Mouse (Mus musculus): ENCODE measurements around the gene Edc3. TPM values are rescaled to one million over a fixed set of nuclear protein-coding genes. Genes with fewer than 3 reads are reported as not detected.

The Edc3 gene
- total RNA-seq, 2 experiments from 2014 or later = 8.9 to 10.0 TPM

DNA sequence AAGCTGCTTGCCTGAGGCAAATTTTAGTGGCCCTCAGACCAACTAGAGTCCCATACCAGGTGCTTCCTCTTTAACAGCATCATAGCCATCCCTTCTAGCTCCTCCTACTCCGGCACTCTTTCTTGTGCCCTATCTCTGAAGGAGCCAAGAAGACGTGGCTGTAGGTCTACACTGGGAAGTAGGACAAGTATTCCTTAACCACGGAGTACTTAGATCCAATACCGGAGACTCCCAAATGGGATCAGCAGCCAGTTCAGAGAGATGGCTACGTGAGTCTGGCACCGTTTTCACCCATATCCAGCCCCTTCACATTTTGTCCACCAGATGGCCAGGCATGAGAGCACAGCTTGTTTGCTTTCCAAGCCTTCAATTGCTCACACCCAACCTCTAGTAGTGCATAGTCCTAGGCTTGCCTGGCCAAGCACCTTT lies 54.2 kb downstream of the Edc3 start:
- peak; percentile 72 for DNase-seq

DNA sequence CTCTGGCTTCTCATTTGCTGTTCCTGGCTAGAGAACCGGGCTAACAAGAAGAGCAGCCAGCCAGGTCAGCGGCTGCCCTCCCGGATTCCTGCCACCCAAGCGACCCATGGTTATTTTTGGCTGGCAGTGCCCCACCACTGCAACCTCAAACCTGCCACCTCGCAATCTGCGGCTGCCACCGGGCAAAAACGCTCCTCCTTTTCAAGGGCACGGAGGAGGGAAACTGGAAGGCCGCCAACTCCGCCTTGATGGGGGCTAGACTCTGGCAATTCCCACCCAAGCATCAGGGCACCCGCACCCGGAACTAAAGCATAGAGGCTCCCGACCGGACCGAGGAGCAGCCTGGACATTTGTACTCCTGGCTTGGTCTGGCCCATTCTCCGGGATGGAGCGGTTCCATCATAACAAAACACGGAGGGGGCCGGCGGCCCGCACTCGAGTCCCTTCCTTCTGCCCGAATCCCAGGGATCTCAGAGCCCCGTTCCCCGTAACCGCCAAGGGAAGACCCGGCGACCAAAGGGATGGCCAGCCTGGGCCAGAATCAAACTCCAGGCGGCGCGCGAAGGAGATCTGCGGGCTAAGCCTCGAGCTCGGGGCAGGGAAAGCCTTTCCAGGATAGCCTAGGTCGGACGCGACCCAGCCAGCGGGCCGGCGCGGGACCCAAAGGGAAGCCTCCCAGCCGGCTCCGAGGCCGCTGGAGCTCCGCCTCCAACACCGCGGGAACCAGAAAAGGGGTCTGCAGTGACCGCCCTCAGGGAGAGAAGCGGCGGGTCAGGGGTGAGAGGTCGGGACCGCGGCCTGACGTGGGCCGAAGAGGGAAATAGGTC lies 56.0 kb downstream of the Edc3 start:
- DNase-seq = peak; percentile 87

- DNase-seq = peak; percentile 96
These were observed 56.6 kb downstream of the Edc3 start for GRCm38 (mm10) chr9:57764974-57765363.

DNA sequence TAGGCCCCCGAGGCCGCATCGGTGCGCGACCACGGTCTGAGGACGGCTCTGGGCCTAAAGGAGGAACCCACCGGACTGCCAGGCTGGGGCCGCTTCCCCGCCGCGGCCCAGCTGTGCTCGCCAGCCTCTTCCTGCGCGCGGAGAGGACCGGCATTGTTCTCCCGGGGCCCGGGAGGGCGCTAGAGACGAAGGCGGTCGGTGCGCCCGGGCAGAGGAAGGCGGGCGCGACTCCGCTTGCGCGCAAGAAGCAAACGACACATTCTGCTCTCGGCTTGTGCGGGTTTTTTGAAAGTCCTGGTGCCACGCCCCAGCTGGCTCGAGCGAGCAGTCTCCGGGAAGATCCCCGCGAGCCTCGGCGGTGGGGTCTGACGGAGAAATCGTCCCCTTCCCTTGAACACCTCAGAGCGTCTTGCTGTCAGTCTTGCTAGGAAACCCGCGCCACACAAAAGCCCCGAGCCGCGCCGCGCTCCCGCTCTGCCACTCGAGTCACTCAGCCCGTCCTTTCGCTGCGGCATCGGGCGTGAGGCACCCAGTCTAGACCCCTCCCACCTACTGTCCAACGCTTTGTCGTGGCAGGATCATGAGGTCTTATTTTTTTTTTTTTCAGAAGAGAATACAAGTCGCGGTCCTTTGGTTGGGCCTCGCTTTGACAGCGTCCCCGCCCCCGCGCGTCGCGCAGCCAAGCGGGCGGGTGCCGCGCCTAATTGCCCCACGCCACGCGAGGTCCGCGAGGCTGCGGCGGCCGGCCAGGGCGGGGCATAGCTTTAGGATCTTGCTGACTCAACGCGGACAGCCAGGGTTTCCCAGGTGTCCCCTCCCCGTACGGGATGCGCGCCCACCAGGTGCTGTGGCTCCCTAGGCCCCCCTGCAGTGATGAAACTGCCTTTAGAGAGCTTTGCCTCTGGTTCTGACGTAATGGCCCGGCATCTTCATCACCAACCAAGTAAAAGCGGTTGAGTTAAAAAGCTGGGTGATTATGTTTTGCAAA lies 57.3 kb downstream of the Edc3 start, which contains the start of gene Clk3:
TSS of gene Clk3 (minus strand) at position 497 of the 988 bp plus-strand sequence.
- peak; percentile 81 for DNase-seq

- no peak for DNase-seq
These were observed 58.1 kb downstream of the Edc3 start for GRCm38 (mm10) chr9:57766431-57766830.

DNA sequence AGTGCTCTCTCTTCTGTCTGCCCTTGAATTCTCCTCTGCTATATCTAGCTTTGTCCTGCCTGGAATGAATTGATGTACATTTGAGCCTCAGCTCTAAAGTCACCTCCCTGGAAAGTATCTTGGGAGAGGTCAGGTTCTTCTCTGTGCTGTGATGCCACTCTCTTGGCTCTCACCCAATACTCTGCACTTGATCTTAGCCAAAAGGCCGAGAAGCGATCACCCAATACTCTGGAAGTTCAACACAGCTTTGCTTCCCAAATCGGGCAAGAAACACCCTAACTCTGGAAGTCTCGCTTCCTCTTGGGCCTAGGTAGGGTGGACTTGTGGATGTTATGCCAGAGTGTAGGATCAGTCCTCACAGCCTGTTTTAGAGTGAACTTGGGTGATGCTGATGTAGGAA lies 58.9 kb downstream of the Edc3 start:
- no peak for DNase-seq

DNA sequence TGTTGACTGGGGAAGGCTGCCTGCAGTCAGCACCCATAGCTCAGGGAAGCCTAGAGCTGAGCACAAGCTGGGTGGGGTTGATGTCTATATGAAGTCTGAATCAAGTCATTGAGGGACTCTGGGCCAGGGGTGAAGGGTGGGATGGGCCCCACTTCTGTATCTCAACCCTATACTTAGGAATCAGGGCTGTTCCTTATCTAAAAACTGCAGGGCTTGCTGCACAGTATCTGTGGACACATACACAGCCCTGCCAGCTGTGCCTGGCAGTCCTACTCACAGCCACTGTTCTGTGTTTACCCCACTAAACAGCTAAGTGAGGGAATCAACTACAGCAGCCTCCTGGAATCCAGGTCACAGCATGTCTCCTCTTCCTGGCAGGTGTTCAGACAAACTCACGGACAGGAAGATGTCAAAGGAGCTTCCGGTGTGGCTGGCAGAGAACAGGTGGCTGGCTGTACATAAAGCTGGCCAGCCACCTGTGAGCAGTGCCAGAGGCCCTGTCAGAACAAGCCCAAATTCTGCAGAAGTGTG lies 61.3 kb downstream of the Edc3 start:
- no peak for DNase-seq

DNA sequence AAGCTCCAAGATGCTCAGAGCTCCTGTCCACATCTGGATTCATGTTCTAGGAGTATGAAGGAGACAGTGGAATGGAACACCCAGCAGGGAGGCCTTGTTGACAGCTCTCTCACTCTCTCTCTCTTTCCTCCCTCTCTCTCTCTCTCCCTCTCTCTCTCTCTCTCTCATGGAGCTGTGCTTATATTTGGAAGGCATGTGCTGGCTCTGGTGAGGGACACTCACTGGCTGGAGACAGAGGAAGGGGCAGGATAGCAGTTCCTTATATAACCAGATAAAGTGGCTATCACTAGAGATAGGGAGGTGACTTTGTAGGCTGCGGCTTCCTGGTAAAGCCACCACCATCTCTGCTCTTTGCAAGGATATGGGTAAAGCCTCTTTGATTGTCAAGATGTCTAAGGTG lies 61.9 kb downstream of the Edc3 start:
- DNase-seq = no peak

DNA sequence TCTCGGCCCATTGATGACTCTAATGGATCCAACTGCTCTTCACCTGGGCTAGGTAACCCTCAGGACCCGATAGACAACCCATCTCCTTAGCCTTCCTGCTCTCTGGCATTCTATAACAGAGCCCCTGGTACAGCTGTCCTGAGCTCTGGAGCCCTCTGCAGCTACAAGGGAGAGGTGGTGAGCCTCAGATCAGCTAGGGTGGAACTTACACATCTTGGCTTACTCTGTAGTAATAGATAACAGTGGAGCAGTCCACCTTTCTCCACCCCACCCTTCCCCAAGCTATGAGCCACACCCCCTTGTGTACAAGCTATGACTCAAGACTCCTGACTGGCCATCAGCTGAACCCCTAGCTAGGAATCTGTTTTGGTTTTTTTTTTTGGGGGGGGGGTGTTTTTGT lies 62.5 kb downstream of the Edc3 start:
- DNase-seq = no peak

DNA sequence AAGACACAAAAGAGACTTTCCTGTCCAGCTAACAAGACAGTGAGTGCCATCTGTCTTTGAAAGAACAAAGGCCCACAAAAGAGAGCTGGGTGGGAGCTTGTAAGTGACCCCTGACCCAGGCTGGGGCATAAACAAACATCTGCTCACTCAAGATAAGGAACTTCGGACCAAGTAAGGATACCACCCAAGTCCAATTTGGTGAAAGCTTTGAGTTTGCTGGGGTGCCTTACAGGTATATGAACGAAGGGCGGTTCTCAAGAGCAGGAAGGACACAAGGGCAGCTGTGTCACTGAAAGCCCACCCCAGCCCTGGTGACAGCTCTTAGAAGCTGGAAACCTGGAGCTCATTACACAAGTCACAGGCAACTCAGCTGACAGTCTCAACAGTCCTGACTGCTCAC lies 65.4 kb downstream of the Edc3 start:
- DNase-seq = no peak

DNA sequence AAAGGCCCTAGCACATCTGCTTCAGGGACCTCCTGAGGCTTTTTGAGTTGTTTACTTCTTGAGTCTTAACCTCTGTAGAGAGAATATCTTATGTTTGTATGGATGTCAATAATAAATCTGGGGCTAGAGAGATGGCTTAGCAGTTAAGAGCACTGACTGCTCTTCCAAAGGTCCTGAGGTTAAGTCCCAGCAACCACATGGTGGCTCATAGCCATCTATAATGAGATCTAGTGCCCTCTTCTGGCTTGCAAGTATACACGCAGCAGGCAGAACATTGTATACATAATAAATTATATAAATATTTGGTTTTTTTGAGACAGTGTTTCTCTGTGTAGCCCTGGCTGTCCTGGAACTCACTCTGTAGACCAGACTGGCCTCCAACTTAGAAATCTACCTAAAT lies 65.8 kb downstream of the Edc3 start:
- DNase-seq = no peak

GRCm38 (mm10) chr9:57775026-57775425 lies 66.7 kb downstream of the Edc3 start:
- no peak for DNase-seq

DNA sequence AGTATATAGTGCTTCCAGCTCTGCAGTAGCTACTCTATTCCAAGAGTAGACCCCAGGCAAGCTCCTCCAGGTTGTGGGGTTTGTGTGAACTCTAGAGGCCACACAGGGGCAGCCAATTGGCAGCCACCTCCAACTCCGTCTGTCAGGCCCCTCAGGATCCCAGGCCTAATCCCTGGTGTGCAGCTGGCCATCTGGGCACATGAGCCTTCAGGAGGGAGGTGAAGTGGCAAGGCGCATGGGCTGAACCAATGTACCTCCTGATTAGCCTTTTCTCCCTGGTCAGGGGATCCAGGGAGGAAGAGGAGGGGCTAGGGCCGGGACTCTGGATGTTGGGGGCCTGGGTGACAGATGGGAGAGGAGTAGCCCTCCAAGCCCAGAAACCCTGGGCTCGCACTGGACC lies 67.4 kb downstream of the Edc3 start:
- DNase-seq = no peak

- no peak for DNase-seq
These were observed 74.3 kb downstream of the Edc3 start for GRCm38 (mm10) chr9:57782656-57783055.

GRCm38 (mm10) chr9:57789733-57790132 lies 81.4 kb downstream of the Edc3 start:
- no peak for DNase-seq

DNA sequence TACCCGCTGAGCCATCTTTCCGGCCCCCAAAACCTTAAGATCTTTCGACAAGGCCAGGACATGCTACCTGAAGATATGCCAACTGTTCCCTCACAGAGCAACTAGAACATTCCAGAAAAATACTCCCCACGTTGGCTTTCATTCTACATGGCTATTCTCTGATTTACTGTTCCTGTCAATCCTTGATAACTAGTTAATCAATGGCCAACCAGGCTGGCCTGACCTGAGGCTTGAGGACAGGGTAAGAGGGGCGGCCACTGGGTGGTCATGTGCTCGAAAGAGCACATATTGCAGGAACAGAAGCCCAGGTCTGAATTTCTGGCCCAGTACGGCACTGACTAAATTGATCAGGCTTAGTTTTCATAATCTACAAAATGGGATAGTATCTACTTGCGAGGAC lies 89.1 kb downstream of the Edc3 start:
- no peak for DNase-seq

DNA sequence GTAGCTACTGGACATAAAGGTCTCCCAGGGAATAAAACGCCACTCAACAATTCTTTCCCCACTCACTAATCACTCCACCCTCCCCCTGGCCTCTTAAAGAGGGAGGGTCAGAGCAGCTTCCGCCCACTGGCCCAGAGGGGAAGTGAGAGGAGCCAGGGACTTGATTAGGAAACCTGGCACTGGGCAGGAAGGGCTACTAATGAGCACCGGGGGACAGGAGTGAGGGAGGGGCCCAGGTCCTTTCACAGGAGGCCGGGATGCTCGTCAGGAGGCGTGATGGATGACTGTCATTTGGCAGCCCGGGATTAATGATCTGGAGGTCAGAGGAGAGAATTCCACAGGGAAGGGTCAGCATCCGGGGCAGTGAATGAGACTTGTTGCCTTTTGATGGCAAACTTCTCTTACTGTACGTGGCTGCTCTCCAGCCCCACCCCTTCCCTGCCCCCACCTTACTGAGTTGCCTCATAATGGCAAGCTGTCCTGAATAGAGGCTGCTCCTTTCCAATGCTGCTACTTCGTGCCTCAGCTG lies 90.4 kb downstream of the Edc3 start:
- DNase-seq = peak; percentile 46

DNA sequence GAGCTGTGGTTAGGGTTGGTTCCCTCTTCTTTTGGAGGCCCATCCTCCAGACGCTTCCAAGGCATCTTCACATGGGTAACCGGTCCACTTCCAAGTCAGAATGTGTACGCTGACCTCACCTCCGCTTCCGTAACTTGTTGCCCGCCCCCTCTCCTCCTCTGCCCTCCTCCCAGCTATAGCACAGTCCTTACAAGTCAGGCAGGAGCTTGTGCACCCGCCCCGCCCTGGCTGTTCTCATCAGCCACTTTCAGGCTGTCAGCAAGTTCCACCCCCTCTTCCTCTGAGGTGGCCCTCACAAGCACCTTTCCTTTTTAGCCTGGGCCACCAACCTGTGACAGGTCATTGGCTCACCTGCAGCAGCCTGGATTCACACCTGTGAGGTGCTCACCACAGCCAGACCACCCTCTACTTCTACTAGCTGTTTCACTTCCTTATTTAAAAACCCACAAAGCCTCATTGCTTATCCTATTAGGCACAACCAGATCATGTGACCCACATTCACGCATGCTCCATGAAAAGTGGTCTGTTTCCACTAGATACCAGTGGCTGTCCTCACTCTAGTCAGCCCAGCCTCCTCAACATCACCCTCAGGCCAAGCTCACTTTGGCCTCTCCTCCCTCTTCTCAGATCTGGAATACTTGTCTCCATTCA lies 92.1 kb downstream of the Edc3 start:
- DNase-seq = no peak

All from heart, postnatal 4 days (tissue).